Mouse (Mus musculus) CH12.LX (cell line): ENCODE results near the gene Chst7. TPM values are rescaled to one million over a fixed set of nuclear protein-coding genes. Genes with fewer than 3 reads are reported as not detected.

Experiments used
- DNase-seq: peaks from one replicate; pipeline ENCODE4 v3.0.0-alpha.2; 2013; ENCODE audit errors: extremely low read depth
- H3K27ac ChIP-seq: 2 replicates; pipeline ENCODE4 v1.5.1; 2012; ENCODE audit warnings: low read depth, mild to moderate bottlenecking, control low read depth, moderate library complexity; ENCODE audit not compliant: insufficient read depth
- H3K27me3 ChIP-seq: replicated peaks from 2 replicates; pipeline ENCODE3; 2012; ENCODE audit warnings: inconsistent platforms
- H3K36me3 ChIP-seq, 2 experiments: replicated peaks in 1 of 2; 2 replicates each; pipeline versions ENCODE3 to v1.6.1; 2012; ENCODE audit warnings: inconsistent platforms in 1 of 2, low read length in 1 of 2, mild to moderate bottlenecking in 1 of 2, mixed read lengths in 1 of 2, moderate library complexity in 1 of 2; ENCODE audit not compliant: control insufficient read depth in 1 of 2, insufficient read depth in 1 of 2
- H3K4me1 ChIP-seq, 2 experiments: 2 replicates each; pipeline ENCODE4 v1.6.1; 2012; ENCODE audit warnings: inconsistent platforms in 1 of 2, moderate library complexity in 1 of 2; ENCODE audit not compliant: insufficient read depth in 2 of 2, control insufficient read depth in 1 of 2
- H3K4me2 ChIP-seq: 2 replicates; pipeline ENCODE4 v1.6.1; 2012; ENCODE audit warnings: low read depth, mild to moderate bottlenecking, control low read depth; ENCODE audit not compliant: poor library complexity, insufficient read depth, severe bottlenecking
- H3K4me3 ChIP-seq, 3 experiments: fragments of 150-350 bp in 1 of 3; sonication (generic) in 1 of 3; replicated peaks in 1 of 3; 2 replicates each; pipeline versions ENCODE3 to v1.5.1; 2011 to 2012; ENCODE audit warnings: low read depth in 2 of 3, low read length in 2 of 3, mild to moderate bottlenecking in 2 of 3, moderate library complexity in 2 of 3, control low read depth in 1 of 3, improper control_type of control experiment in 1 of 3, inconsistent platforms in 1 of 3, mixed read lengths in 1 of 3; ENCODE audit not compliant: poor library complexity in 1 of 3
- H3K79me2 ChIP-seq: replicated peaks from 2 replicates; pipeline ENCODE4 v1.6.1; 2012; ENCODE audit warnings: mild to moderate bottlenecking, moderate library complexity; ENCODE audit not compliant: control insufficient read depth, poor library complexity, insufficient read depth, severe bottlenecking; ENCODE audit errors: extremely low read depth
- H3K9ac ChIP-seq: 2 replicates; pipeline ENCODE4 v1.6.1; 2012; ENCODE audit warnings: low read depth, mild to moderate bottlenecking, control low read depth, moderate library complexity; ENCODE audit not compliant: insufficient read depth
- H3K9me3 ChIP-seq: replicated peaks from 2 replicates; pipeline ENCODE3; 2012; ENCODE audit warnings: low read length, inconsistent platforms, mixed read lengths
- BHLHE40 ChIP-seq: IDR thresholded peaks from 2 replicates; pipeline ENCODE4 v1.6.1; 2011; ENCODE audit warnings: mild to moderate bottlenecking, low read depth, low read length, improper control_type of control experiment
- CHD1 ChIP-seq: IDR thresholded peaks from 2 replicates; pipeline ENCODE4 v1.6.1; 2012; ENCODE audit warnings: low read depth, low read length, improper control_type of control experiment, inconsistent platforms
- ELF1 ChIP-seq: IDR thresholded peaks from 2 replicates; pipeline ENCODE4 v1.6.1; 2014; ENCODE audit warnings: low read depth, mild to moderate bottlenecking, inconsistent platforms, low read length, improper control_type of control experiment
- EP300 ChIP-seq: IDR thresholded peaks from 2 replicates; pipeline ENCODE4 v1.6.1; 2011; ENCODE audit warnings: low read length, improper control_type of control experiment
- ETS1 ChIP-seq: conservative IDR thresholded peaks from 2 replicates; pipeline ENCODE4 v1.6.1; 2012; ENCODE audit warnings: low read depth, mild to moderate bottlenecking, inconsistent platforms, low read length, improper control_type of control experiment, moderate library complexity
- HCFC1 ChIP-seq: IDR thresholded peaks from 2 replicates; pipeline ENCODE4 v1.6.1; 2012; ENCODE audit warnings: low read depth, mild to moderate bottlenecking, inconsistent platforms, low read length, improper control_type of control experiment
- IRF4 ChIP-seq: IDR thresholded peaks from 2 replicates; pipeline ENCODE4 v1.6.1; 2014; ENCODE audit warnings: low read depth, mild to moderate bottlenecking, inconsistent platforms, low read length, improper control_type of control experiment
- JUN ChIP-seq: IDR thresholded peaks from 2 replicates; pipeline ENCODE4 v1.6.1; 2011; ENCODE audit warnings: low read depth, mild to moderate bottlenecking, low read length, improper control_type of control experiment, moderate library complexity; ENCODE audit not compliant: insufficient read depth
- MAZ ChIP-seq: IDR thresholded peaks from 2 replicates; pipeline ENCODE4 v1.6.1; 2012; ENCODE audit warnings: low read depth, mild to moderate bottlenecking, inconsistent platforms, low read length, improper control_type of control experiment, moderate library complexity
- MEF2A ChIP-seq: IDR thresholded peaks from 2 replicates; pipeline ENCODE4 v1.6.1; 2014; ENCODE audit warnings: low read depth, mild to moderate bottlenecking, inconsistent platforms, low read length, improper control_type of control experiment, borderline replicate concordance
- MXI1 ChIP-seq: IDR thresholded peaks from 2 replicates; pipeline ENCODE4 v1.6.1; 2011; ENCODE audit warnings: mild to moderate bottlenecking, low read depth, low read length, improper control_type of control experiment
- NELFE ChIP-seq: IDR thresholded peaks from 2 replicates; pipeline ENCODE4 v1.6.1; 2011; ENCODE audit warnings: low read depth, low read length, improper control_type of control experiment
- RCOR1 ChIP-seq: conservative IDR thresholded peaks from 2 replicates; pipeline ENCODE4 v1.6.1; 2012; ENCODE audit warnings: low read depth, mild to moderate bottlenecking, inconsistent platforms, low read length, improper control_type of control experiment
- SIN3A ChIP-seq: IDR thresholded peaks from 2 replicates; pipeline ENCODE4 v1.6.1; 2012; ENCODE audit warnings: low read length, improper control_type of control experiment, inconsistent platforms
- TBP ChIP-seq: conservative IDR thresholded peaks from 2 replicates; pipeline ENCODE4 v1.6.1; 2011; ENCODE audit warnings: low read depth, low read length, improper control_type of control experiment
- USF1 ChIP-seq: IDR thresholded peaks from 2 replicates; pipeline ENCODE4 v1.6.1; 2014; ENCODE audit warnings: low read depth, mild to moderate bottlenecking, inconsistent platforms, low read length, improper control_type of control experiment
- USF2 ChIP-seq: conservative IDR thresholded peaks from 2 replicates; pipeline ENCODE4 v1.6.1; 2011; ENCODE audit warnings: low read depth, low read length, improper control_type of control experiment
- ZC3H11A ChIP-seq: IDR thresholded peaks from 2 replicates; pipeline ENCODE4 v1.6.1; 2012; ENCODE audit warnings: low read depth, mild to moderate bottlenecking, inconsistent platforms, low read length, improper control_type of control experiment
- dilution Hi-C: fragments of 300-500 bp; cut with MboI; formaldehyde crosslinking; loops from 2 replicates; pipeline ENCODE4 v1.14.3; 2020; ENCODE audit warnings: low sequenced_read_pairs; ENCODE audit not compliant: extremely low pct_unique_long_range_greater_than_20kb, extremely low pct_ligation_motif_present
- in situ Hi-C: fragments of 300-500 bp; cut with MboI; formaldehyde crosslinking; loops from 3 replicates; pipeline ENCODE4 v1.14.3; 2019; ENCODE audit warnings: low sequenced_read_pairs, low pct_ligation_motif_present, low pct_unique_long_range_greater_than_20kb, mixed read lengths
- polyA plus RNA-seq: library from polyadenylated mRNA; unstranded; fragments of >175 nt; gene quantifications from 2 replicates; pipeline ENCODE4 v1.2.1, GENCODE M21; 2012; ENCODE audit warnings: low read depth; ENCODE audit not compliant: insufficient read length
- total RNA-seq, 2 experiments: library from RNA; depleted of rRNA; stranded (reverse); fragments of 300-350 nt in 1 of 2; fragments of >200 nt in 1 of 2; gene quantifications; 2 replicates each; pipeline ENCODE4 v1.2.3; 2012 to 2014

Chst7 gene
- total and polyA plus RNA-seq, 3 experiments, result 3.2 to 4.4 (median 3.6) TPM

DNA sequence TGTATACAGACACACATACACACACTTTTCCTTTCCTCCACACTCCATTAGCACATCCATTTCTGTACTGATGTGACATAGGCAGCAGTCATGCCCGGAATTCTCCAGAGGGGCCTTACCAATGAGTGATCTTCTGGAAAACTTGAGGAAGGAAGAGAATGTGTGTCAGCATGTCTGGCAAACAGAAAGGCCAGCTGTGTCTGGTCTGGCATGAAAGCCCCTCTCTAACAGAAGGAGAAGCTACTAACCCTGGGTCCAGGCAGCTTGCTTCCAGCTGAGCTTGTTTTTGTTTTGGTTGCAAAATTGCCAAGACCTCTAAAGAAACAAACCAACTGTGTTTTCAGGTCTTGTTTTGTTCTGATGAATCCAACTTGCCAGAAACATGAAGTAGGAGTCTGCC, 70.1 kb downstream of the Chst7 start:
- Histone ChIP-seq H3K9ac (no peak overlapping the region), H3K79me2 (no peaks in the 10 kb centered on the region), H3K4me1 (no peaks in the 10 kb centered on the region; a peak in 1 of 4 replicates), H3K27ac (no peak overlapping the region), H3K9me3 (no peaks in the 10 kb centered on the region), H3K4me2 (no peak overlapping the region), H3K36me3 (peaks cover 10 to 23% of the 10 kb centered on the region in 2 experiments), H3K4me3 (no peak overlapping the region), H3K27me3 (no peaks in the 10 kb centered on the region)
- no peak for DNase-seq
- TF ChIP-seq MEF2A (no peak), CHD1 (no peak), HCFC1 (no peak), RCOR1 (no peak), ETS1 (no peak), BHLHE40 (no peak), SIN3A (no peak), USF2 (no peak), TBP (no peak), MAZ (no peak), JUN (no peak), NELFE (no peak), ZC3H11A (no peak), USF1 (no peak), MXI1 (no peak), ELF1 (no peak), IRF4 (no peak), EP300 (no peak)
- in situ Hi-C loops, result no loop called here
- dilution Hi-C loops, result no loop called here

Other genes starting within 250 kb of the Chst7 start
- 23.0 and 26.0 TPM in 2 replicates for gene Slc9a7, start 232.2 kb downstream of the Chst7 start, total RNA-seq (2012; rRNA removed)
- gene Slc9a7, start 232.2 kb downstream of the Chst7 start, total RNA-seq (2014; rRNA removed), result 21.6 and 25.6 TPM in 2 replicates
- gene Slc9a7, start 232.2 kb downstream of the Chst7 start, polyA plus RNA-seq, result 20.6 and 20.7 TPM in 2 replicates